Mouse (Mus musculus) right cerebral cortex, postnatal 14 days (tissue): ENCODE measurements around the gene Slc25a3.
A peak's percentile ranks its signal among the peaks of the same experiment; 100 is the strongest.

Experiments used
- DNase-seq: peaks from one replicate; pipeline ENCODE4 v3.0.0; 2022

Slc25a3 gene

GRCm38 (mm10) chr10:91082550-91083392, 41.1 kb downstream of the Slc25a3 start, which contains the start of the genes Apaf1 and Ikbip:
Apaf1 (minus strand) TSS chr10:91082770.
Ikbip (plus strand) TSS chr10:91082940.
- peak; percentile 100 for DNase-seq

DNA sequence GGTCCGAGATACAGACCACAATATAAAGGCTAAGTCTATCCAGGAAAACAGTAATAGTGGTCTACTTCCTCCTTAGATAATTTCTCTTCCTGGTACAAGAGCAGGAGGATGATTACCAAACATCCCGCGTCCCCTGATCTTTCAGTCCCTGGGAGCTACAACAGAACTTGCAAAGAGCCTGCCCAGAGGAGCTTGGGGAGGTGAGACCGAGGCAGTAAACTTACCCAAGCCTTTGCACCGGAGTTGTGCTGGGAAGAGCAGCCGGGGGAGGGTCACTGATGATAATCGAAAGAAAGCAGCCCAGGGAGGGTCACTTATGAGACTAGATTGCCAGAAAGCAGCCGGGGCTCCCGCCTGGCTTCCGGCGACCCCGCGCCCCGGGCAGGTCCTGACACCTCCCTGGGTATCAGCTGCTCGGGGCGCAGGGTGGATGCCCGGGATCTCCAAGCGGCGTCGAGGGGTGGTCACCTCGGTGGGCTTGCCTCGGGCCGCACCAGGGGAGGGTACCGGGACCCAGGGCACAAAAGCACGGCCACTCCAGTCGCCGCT, 41.8 kb downstream of the Slc25a3 start:
- DNase-seq, result no peak

DNA sequence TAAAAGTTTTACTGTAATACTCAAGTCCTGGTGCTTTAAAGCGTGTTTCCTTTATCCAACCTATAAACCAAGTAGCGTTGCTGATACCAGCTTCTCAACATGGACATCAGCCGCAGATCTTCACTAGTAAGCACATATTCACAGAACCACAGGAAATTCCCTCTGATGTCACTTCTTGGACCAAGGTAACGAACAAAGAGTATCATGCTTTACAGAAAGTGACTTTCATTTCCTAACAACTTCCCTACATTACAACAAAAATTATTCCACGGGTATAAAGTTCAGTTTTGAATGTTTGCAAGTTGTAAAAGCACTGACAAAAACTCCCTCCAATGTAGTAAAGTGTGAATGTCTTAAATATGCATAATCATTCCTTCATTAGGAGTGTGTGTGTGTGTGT, 43.3 kb downstream of the Slc25a3 start:
- DNase-seq, result no peak

DNA sequence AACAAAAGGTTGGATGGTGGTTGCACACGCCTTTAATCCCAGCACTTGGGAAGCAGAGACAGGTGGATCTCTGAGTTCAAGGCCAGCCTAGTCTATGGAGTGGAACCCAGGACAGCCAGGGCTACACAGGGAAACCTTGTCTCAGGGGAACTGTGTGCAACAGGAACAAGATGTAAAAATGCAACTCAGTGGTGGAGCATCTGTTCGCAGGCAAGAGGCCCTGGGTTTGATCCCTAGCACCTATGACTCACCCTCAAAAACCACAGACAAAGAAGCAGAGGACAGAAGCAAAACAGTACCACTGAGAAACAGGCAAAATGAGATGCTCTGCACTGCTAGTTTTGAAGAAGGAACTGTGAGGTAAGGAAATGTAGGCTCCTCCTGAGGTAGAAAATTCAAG, 47.2 kb downstream of the Slc25a3 start:
- DNase-seq, result no peak

- DNase-seq, result no peak
Observed at GRCm38 (mm10) chr10:91073345-91073744, 50.5 kb downstream of the Slc25a3 start.

GRCm38 (mm10) chr10:91071768-91072167, 52.1 kb downstream of the Slc25a3 start:
- no peak for DNase-seq
